Mouse (Mus musculus) gastrocnemius, adult 2 months (tissue): ENCODE data around the gene D7Ertd443e. TPM values are rescaled to one million over a fixed set of nuclear protein-coding genes. Genes with fewer than 3 reads are reported as not detected.

Experiments used
- DNase-seq: peaks from one replicate; pipeline ENCODE4 v3.0.0; 2022
- H3K27ac ChIP-seq: fragments of 200-600 bp; 2 replicates; pipeline ENCODE4 v1.8.1; 2022; ENCODE audit warnings: mild to moderate bottlenecking
- H3K4me3 ChIP-seq: fragments of 200-600 bp; 2 replicates; pipeline ENCODE4 v1.8.1; 2022; ENCODE audit warnings: mild to moderate bottlenecking, moderate library complexity
- CTCF ChIP-seq: fragments of 200-600 bp; IDR thresholded peaks from 2 replicates; pipeline ENCODE4 v1.8.1; 2022; ENCODE audit warnings: antibody characterized with exemption, mild to moderate bottlenecking, moderate library complexity
- intact Hi-C: fragments of 180-260 bp; cut with DNase I; formaldehyde crosslinking; loops from one replicate; pipeline ENCODE4 v1.15.1; 2025
- total RNA-seq, 2 experiments: library from RNA; stranded (reverse); gene quantifications; 2 replicates each; pipeline ENCODE4 v1.2.3; 2021

The D7Ertd443e gene
- total RNA-seq, 2 experiments from 2014 or later: not detected

DNA sequence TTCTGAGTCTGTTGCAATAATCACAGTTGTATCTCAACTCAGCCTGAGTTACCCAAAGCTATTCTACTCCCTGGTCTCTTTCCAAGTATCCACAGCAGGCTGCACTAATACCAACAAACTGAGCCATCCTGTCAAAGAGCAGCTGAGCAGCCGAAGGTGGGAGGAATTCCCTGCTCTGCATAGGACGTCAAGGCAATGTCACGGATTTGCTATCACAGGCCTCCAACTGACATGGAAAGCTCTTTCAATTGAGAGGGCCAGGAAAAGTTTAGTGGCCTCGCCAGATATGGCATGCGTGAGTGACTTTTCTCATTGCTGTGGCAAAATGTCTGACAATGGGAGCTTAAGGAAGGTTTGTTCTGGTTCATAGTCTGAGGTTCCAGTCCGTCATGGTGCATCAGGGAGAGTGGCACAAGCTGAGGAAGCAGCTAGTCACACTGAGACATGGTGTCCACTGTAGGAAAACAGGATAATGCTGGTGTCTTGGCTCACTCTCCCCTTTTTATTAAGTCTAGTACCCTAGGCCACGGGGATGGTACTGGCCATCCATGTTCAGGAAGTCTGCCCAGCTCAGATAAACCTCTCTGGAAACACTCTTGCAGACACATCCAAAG, 23.1 kb downstream of the D7Ertd443e start:
- no peak for TF ChIP-seq CTCF
- intact Hi-C loops: no loop called here
- no peak overlapping the region for H3K4me3 ChIP-seq
- DNase-seq: no peak
- H3K27ac ChIP-seq: no peak overlapping the region

DNA sequence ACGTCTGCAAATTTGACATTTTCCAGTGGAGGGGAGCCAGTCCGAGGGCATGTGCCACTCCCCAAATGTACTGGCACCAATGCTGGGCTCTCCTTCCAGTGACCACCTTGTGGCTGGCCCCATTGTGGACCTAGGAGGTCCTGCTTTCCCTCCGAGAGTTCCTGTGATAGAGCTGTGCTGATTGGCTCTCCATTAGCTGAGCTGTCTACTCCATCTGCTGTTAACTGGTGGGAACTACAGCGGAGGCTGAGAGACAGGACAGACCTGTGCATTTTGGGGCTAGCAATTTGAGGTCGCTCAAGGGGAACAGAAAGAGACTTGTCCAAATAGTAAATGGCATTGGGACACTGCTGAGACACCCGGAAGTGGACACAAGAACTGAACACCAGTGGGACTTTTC, 36.6 kb downstream of the D7Ertd443e start:
- Histone ChIP-seq H3K4me3 (no peak overlapping the region), H3K27ac (no peak overlapping the region)
- peak; percentile 44 for DNase-seq
- intact Hi-C loops: loop anchor here (1.0 to 5.0 kb wide), 3 partner anchors 82 to 493 kb away; no protein-coding TSS in a partner anchor
- peak; percentile 81 for TF ChIP-seq CTCF

DNA sequence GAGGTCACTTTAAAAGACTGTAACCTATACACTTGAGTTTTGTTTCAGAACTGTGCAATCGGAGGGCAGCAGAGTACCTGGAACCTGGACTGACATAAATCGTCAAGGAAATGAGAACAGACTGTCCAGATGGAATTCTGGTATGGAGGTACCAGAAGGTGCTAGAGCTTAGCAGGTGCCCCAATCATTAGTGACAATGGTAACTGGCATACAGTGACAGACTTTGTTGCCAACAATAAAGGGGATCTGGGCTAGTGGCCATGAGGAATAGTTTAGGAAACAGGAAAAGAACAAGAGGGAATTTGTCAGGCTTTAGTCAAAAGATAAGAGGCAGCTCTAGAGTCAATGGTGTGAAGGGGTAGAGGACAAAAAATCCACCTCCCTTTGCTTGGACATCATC, 43.3 kb downstream of the D7Ertd443e start:
- DNase-seq: no peak
- Histone ChIP-seq H3K27ac (no peak overlapping the region), H3K4me3 (no peak overlapping the region)
- intact Hi-C loops: no loop called here
- no peak for TF ChIP-seq CTCF

DNA sequence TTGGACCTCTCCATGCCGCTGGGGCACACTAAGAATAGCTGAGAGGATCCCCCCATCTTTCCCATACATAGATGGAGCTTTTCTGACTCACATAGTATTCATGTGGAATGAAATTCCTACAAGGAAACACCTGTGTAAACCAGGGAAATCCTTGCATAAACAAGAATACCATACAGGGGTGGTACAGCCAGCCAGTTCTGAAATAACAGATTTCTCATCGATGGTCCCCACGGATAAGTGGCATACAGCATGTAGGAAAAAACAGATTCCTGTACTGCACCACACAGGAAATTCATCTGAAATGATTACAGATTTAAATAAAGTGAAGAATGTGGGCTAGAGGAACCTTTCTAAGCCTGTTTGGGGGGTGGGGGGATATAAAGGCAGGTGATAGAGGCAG, 49.5 kb downstream of the D7Ertd443e start:
- H3K4me3 ChIP-seq: no peak overlapping the region
- intact Hi-C loops: no loop called here
- no peak overlapping the region for H3K27ac ChIP-seq
- TF ChIP-seq CTCF: no peak
- DNase-seq: no peak

DNA sequence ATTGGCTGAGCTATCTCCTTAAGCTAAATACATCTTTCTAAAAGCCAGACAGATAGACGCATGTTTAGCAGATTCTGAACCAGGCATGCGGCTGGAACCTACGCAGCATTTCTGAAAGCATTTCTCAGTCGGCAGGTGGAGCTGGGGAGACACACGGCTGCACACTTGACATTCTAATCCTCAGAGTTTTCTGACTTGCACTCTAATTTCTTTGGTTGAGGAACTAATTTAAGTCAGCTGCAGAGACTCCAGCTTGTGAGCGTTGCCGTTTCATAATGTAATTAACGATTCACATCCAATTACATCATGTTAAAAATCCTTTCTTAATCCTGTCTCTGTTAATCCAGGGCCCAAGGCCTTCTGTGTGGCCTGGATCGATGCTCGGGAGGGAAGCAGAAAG, 64.5 kb downstream of the D7Ertd443e start:
- Histone ChIP-seq H3K27ac (no peak overlapping the region), H3K4me3 (no peak overlapping the region)
- intact Hi-C loops: no loop called here
- TF ChIP-seq CTCF: no peak
- no peak for DNase-seq

DNA sequence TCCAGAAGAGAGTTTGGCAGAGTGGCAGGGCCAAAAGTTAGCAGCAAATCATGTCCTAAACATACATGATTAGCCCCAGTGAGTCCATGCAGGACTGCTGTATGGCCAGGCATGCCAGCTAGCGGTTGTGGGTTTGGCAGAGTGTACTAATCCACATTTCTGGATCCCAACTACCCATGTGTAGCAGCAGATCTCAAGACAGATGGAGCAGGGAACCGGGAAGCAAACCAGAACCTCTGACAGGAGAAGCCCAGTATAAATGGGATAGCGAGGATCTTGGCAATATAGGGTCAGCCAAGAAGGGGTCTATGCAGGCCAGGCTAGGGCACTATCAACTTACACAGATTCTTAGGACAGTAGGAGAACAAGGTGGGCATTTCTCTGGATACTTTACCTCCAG, 83.4 kb downstream of the D7Ertd443e start:
- TF ChIP-seq CTCF: no peak
- Histone ChIP-seq H3K27ac (no peak overlapping the region), H3K4me3 (no peak overlapping the region)
- no peak for DNase-seq
- intact Hi-C loops: no loop called here

DNA sequence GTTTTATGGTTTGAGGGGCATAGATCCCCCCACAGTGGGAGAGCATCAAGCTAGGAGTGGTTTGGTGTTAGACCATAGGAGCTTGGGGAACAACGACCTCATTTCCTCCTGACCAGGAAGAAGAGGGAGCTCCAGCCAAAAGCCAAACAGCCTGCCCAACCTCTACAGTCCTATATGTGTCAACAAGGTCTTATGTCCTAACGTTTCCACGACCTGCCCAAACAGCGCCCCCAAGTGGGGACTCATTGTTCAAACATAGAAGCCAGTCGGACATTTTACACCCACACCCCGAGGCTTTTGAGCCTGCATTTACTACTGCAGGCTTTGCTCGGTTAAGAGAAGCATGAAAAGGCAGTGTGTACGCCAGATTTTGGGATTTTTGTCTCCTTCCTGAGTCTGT, 84.2 kb downstream of the D7Ertd443e start:
- DNase-seq: no peak
- intact Hi-C loops: no loop called here
- H3K4me3 ChIP-seq: no peak overlapping the region

DNA sequence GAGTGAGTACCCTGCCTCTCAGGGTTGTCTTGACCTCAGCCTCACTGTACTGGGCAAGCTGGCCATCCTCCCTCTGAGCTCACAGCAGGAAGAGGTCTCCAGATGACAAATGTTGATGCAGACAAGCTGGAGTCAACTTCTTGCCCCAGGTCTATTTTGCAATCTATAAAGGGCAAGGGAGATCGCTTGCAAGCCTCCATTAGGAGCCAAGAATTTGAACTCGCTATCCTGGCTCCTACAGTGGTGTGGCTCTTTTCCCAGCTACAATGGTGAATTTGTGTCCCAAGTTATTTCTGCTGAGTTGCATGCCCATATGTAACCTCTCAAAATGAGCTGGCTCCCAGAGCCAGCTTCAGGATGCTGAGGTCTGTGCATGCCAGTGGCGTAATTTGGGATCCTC, 92.7 kb downstream of the D7Ertd443e start:
- Histone ChIP-seq H3K27ac (no peak overlapping the region), H3K4me3 (no peak overlapping the region)
- TF ChIP-seq CTCF: no peak
- intact Hi-C loops: no loop called here
- peak; percentile 16 for DNase-seq

More for the DNA sequence above, 84.2 kb downstream of the D7Ertd443e start:
- peak; percentile 29; the same call in 1 of the 2 replicates for TF ChIP-seq CTCF
- H3K27ac ChIP-seq: no peak overlapping the region

DNA sequence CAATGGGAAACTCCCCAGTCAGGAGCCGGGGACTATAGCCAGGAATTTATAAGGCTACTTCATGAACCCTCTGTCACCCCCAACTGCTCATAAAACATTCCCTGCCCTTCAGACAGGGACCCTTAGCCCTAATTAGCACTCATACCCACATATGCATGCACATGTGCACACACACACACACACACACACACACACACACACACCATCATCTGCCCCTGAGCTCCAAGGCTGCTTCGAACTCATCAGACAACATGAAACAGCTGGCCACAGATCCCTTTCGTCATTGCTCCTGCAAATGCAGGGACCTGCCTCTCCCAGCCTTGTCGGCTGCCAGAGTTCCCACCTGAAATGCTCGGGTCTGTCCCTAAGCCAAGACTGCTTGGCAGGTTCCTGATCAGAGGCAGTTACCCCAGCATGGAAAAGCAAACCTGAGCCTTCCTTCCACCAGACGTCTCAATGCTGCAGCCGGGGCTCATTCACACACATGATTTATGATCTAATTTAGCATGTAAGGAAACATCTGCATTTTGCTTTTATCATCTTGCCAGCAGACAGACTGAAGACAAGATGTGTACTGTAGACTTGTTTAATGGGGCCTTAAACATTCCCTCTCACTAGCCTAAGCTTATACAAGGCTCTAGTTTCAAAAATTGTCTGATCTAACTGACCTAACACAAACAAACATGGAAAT, 95.7 kb downstream of the D7Ertd443e start:
- Histone ChIP-seq H3K27ac (no peak overlapping the region), H3K4me3 (no peak overlapping the region)
- no peak for DNase-seq
- no peak for TF ChIP-seq CTCF
- intact Hi-C loops: no loop called here

DNA sequence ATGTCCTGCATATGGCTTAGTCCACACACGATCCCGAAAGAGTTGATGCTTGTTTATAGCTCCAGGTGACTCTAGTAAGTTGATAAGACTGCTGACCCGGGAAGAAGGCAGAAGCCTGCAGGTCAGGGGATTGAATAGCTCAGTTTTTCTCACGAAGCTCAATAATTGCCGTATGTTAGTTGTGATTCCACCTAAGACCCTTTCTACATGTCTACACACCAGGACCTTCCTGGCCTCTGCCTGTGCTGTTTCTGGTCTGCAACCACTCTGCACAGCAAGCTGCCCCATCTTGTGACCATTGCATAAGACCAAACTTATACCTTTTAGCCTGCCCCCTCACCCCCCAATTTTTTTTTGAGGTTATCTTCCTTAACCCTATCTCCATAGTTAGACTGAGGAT, 96.3 kb downstream of the D7Ertd443e start:
- no peak for DNase-seq
- Histone ChIP-seq H3K4me3 (no peak overlapping the region), H3K27ac (no peak overlapping the region)
- no peak for TF ChIP-seq CTCF
- intact Hi-C loops: no loop called here

DNA sequence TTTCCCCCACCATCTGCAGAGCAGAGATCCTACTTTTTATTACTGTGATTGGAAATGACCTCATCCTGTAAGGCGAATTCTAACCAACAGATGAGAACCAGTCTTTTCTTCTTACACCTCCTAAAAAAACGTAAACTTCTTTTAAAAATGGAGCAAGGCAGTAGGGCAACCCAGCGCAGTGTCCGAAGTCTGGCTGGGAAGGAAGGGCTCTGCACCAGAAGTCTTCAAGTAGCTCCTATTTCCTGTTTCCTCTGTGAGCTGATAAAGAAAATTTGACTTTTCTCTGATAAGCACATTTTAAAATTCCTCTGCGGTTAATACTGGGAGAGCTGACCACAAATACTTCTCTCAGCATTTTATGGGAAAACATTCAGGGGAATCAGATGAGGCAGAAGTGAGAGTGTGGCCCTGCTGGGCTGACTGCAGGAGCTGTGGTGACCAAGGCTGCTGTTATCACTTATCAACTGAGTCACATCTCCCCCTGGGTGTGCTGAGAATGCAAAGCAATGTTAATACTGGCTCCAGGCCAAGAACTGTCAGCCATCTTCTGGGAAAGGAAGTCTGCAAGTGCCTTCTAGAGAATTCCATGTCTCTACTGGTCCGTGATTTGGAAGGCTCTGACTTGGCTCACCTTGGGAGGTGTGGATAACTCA, 97.8 kb downstream of the D7Ertd443e start:
- TF ChIP-seq CTCF: no peak
- intact Hi-C loops: no loop called here
- Histone ChIP-seq H3K4me3 (no peak overlapping the region), H3K27ac (no peak overlapping the region)
- no peak for DNase-seq

DNA sequence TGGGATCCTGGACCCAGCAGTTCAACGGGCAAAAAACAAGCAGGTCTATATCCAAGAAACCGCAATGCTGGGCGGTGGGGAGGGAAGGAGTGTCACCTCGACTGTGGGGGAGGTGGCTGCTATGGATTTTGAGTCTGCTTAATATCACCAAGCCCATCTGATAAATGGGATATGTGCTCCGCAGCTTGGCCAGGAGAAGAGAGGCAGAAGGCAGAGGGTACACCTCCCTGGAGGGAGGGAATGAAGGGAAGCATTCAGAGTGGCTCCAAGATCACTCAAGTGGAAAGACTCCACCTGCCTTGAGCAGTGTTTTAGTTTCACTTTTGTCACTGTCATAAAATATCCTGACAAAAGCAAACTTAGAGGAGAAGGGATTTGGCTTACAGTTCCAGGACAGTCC, 112.5 kb downstream of the D7Ertd443e start:
- no peak overlapping the region for H3K4me3 ChIP-seq
- no peak for DNase-seq
- no peak for TF ChIP-seq CTCF
- intact Hi-C loops: no loop called here
- no peak overlapping the region for H3K27ac ChIP-seq

DNA sequence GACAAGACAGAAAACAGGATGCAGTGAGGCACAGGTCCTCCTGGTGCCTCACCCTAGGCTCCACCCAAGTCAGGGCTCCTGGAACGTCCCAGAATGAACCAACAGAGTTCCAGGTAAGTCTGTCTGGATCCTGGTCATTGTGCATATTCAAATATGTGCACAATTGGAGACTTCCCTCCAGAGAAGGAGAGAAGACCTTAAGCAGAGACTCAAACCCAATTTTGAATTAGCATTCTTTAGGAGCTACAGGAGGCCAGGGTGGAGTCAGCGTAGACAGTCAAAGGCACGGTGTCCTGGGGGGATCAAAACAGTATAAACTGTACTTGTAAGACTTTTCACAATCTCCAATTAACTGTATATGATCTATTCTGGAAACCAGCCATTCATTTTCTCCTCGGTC, 113.0 kb downstream of the D7Ertd443e start:
- DNase-seq: no peak
- Histone ChIP-seq H3K4me3 (no peak overlapping the region), H3K27ac (no peak overlapping the region)
- intact Hi-C loops: no loop called here
- no peak for TF ChIP-seq CTCF
